Mouse (Mus musculus): ENCODE measurements around the gene Cdk8. TPM values are rescaled to one million over a fixed set of nuclear protein-coding genes. Genes with fewer than 3 reads are reported as not detected.

The Cdk8 gene
- polyA plus RNA-seq, 1 experiment from 2014 or later = 30.8 TPM

DNA sequence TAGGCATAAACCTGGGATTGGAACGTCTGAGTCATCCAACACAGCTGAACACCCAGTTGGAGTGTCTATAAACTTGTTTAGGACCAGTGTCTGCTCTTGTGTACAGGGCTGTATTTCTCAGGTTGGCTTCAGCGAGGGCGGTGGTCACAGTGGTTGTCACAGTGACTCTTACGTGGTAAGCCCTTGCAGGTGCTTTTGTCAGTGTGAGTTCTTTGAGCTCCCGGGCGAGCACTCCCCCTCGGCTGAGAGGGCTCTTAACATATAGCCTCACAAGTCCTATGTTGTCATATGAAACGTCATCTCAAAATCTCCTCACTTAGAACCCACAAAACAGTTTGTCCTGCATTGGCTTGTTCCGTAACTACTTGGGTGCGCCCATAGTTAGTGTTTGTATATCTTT is 7.2 kb downstream of the Cdk8 start:
- Histone ChIP-seq H3K27ac (no peak overlapping the region), H3K4me3 (no peak overlapping the region), H3K9me3 (no peaks in the 10 kb centered on the region), H3K4me2 (replicated peaks) (no peak overlapping the region), H3K36me3 (no peaks in the 10 kb centered on the region), H3K9ac (no peak overlapping the region), H3K27me3 (no peaks in the 10 kb centered on the region), H3K4me1 (no peaks in the 10 kb centered on the region)
- WGBS = 92% methylated on average over 10 of the region's 10 CpGs
- no peak for ATAC-seq (ENCODE audit: insufficient number of reproducible peaks, insufficient read depth, low FRiP score, low TSS enrichment)

DNA sequence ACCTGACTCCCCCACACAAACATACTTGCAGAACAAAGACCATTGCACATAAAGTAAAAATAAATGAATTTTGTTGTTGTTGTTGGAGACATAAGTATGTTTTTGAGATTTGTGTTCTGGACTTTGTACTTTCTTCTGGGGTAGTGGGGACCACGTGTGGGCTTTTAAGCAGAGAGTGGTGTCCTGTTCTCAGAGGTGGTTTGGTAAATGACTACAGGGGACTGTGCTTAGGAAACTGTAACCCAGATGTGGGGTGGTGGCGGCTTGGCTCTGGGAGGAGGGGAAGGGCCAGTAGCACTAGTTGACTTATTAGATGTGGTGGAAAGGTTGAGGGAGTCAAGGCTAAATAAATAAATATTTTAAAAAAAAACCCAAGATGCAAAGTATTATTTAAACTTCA is 9.7 kb downstream of the Cdk8 start:
- H3K4me2 ChIP-seq (replicated peaks) = no peak overlapping the region
- WGBS = 86% methylated on average over 2 of the region's 2 CpGs
- no peak overlapping the region for H3K9ac ChIP-seq
- H3K36me3 ChIP-seq = no peaks in the 10 kb centered on the region
- H3K4me1 ChIP-seq = no peaks in the 10 kb centered on the region
- no peak overlapping the region for H3K27ac ChIP-seq
- H3K9me3 ChIP-seq = no peaks in the 10 kb centered on the region
- H3K27me3 ChIP-seq = no peaks in the 10 kb centered on the region
- ATAC-seq (ENCODE audit: insufficient number of reproducible peaks, insufficient read depth, low FRiP score, low TSS enrichment) = no peak
- no peak overlapping the region for H3K4me3 ChIP-seq

DNA sequence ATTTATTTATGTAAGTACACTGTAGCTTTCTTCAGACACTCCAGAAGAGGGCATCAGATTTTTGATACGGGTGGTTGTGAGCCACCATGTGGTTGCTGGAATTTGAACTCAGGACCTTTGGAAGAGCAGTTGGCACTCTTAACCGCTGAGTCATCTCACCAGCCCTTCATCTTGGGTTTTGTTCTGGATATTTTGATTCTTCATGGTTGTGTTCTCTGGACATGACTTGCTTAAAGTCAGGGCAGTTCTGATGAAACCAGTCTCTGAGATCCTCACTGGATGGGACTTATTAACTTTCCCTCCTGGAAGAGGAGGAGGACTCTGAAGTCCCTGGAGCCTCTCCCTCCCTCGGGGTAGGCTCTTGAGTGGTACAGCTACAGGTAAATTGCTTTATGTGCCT is 10.2 kb downstream of the Cdk8 start:
- Histone ChIP-seq H3K4me3 (no peak overlapping the region), H3K36me3 (no peaks in the 10 kb centered on the region), H3K9ac (no peak overlapping the region), H3K27me3 (no peaks in the 10 kb centered on the region), H3K4me2 (replicated peaks) (no peak overlapping the region), H3K9me3 (no peaks in the 10 kb centered on the region), H3K27ac (no peak overlapping the region), H3K4me1 (no peaks in the 10 kb centered on the region)
- ATAC-seq (ENCODE audit: insufficient number of reproducible peaks, insufficient read depth, low FRiP score, low TSS enrichment) = no peak
- 95% methylated on average over 3 of the region's 3 CpGs for WGBS

DNA sequence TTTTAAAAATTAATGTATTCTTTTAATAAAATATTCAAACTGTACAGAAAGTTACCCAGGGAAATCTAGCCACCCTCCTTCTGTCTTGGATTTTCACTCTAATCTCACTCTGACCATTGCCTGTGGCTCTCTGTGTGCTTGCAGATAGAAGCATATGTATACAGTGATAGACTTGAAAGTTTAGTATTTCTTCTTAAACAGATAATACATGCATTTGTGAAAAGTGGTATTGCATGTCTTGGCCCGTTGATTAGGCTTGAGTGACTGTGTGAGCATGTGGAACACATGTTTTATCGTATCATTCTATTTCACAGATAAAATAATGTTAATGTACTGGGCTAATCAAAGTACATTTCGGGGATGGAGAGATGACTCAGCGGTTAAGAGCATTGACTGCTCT is 14.2 kb downstream of the Cdk8 start:
- H3K4me3 ChIP-seq = no peak overlapping the region
- no peaks in the 10 kb centered on the region for H3K9me3 ChIP-seq
- ATAC-seq (ENCODE audit: insufficient number of reproducible peaks, insufficient read depth, low FRiP score, low TSS enrichment) = no peak
- H3K4me2 ChIP-seq (replicated peaks) = no peak overlapping the region
- peaks cover 4% of the 10 kb centered on the region; the same call in 1 of the 2 replicates for H3K36me3 ChIP-seq
- no peak overlapping the region for H3K27ac ChIP-seq
- no peaks in the 10 kb centered on the region for H3K4me1 ChIP-seq
- no peaks in the 10 kb centered on the region for H3K27me3 ChIP-seq
- 94% methylated on average over 4 of the region's 4 CpGs for WGBS
- no peak overlapping the region for H3K9ac ChIP-seq

GRCm38 (mm10) chr5:146245646-146246370 is 14.8 kb downstream of the Cdk8 start:
- no peaks in the 10 kb centered on the region for H3K9me3 ChIP-seq
- H3K4me3 ChIP-seq = no peak overlapping the region
- H3K27me3 ChIP-seq = no peaks in the 10 kb centered on the region
- H3K4me2 ChIP-seq (replicated peaks) = no peak overlapping the region
- H3K4me1 ChIP-seq = no peaks in the 10 kb centered on the region
- no peak overlapping the region for H3K9ac ChIP-seq
- no peak overlapping the region for H3K27ac ChIP-seq
- no peak for ATAC-seq (ENCODE audit: insufficient number of reproducible peaks, insufficient read depth, low FRiP score, low TSS enrichment)
- peaks cover 6% of the 10 kb centered on the region; the same call in 1 of the 2 replicates for H3K36me3 ChIP-seq
- 91% methylated on average over 7 of the region's 7 CpGs for WGBS

DNA sequence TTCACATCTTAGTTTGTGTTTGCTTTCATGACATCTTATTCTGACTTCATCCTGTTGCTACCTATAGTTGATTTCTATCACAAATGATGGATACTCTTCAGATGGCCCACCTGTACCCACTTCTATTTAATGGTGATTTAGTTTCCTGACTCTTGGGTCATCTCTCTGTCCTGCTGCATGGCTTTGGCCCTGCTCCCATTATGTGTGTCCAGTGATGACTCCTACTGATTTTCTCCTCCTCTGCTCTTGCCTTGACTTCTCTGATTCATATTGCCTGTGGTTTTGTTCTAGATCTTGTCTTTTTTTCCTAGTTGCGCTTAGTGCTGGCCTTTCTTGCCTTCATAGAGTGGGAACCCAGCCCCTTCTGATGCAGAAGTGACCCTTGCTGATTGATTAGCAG is 15.4 kb downstream of the Cdk8 start:
- no peaks in the 10 kb centered on the region for H3K9me3 ChIP-seq
- peaks cover 6% of the 10 kb centered on the region; the same call in 1 of the 2 replicates for H3K36me3 ChIP-seq
- no peaks in the 10 kb centered on the region for H3K4me1 ChIP-seq
- no peak overlapping the region for H3K9ac ChIP-seq
- WGBS = 89% methylated on average over 1 of the region's 1 CpGs
- no peak overlapping the region for H3K4me2 ChIP-seq (replicated peaks)
- H3K27ac ChIP-seq = no peak overlapping the region
- no peaks in the 10 kb centered on the region for H3K27me3 ChIP-seq
- H3K4me3 ChIP-seq = no peak overlapping the region
- ATAC-seq (ENCODE audit: insufficient number of reproducible peaks, insufficient read depth, low FRiP score, low TSS enrichment) = no peak

GRCm38 (mm10) chr5:146247709-146248108 is 16.7 kb downstream of the Cdk8 start:
- Histone ChIP-seq H3K4me3 (no peak overlapping the region), H3K9ac (no peak overlapping the region), H3K4me2 (replicated peaks) (no peak overlapping the region), H3K27me3 (no peaks in the 10 kb centered on the region), H3K36me3 (peaks cover 6% of the 10 kb centered on the region; the same call in 1 of the 2 replicates), H3K4me1 (no peaks in the 10 kb centered on the region), H3K9me3 (no peaks in the 10 kb centered on the region), H3K27ac (no peak overlapping the region)
- 70% methylated on average over 5 of the region's 5 CpGs for WGBS
- ATAC-seq (ENCODE audit: insufficient number of reproducible peaks, insufficient read depth, low FRiP score, low TSS enrichment) = no peak

DNA sequence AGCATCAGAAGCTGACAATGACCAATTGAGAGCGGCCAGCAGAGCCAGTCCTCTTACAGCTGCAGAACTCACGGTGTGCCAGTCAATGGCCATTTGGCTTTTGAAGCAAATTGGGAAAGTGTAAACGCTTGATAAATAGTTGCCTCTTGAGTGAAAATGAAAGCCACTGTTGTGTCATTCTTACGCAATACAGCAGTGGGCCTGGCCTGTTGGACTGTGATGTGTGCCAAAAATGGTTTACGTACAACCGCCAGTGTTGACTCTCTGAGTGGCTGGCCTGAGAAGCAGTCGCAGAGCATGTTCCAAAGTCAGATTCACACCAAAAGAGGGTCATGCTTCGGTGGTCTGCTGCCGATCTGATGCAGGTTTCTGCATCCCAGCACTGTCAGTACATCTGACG is 17.7 kb downstream of the Cdk8 start:
- Histone ChIP-seq H3K4me1 (no peaks in the 10 kb centered on the region), H3K9me3 (no peaks in the 10 kb centered on the region), H3K27me3 (no peaks in the 10 kb centered on the region), H3K4me3 (no peak overlapping the region), H3K36me3 (peaks cover 6% of the 10 kb centered on the region; the same call in 1 of the 2 replicates), H3K4me2 (replicated peaks) (no peak overlapping the region), H3K27ac (no peak overlapping the region), H3K9ac (no peak overlapping the region)
- WGBS = 91% methylated on average over 10 of the region's 10 CpGs
- no peak for ATAC-seq (ENCODE audit: insufficient number of reproducible peaks, insufficient read depth, low FRiP score, low TSS enrichment)

- Histone ChIP-seq H3K4me2 (replicated peaks) (no peak overlapping the region), H3K4me3 (no peak overlapping the region), H3K36me3 (peaks cover 6% of the 10 kb centered on the region; the same call in 1 of the 2 replicates), H3K27ac (no peak overlapping the region), H3K27me3 (no peaks in the 10 kb centered on the region), H3K9ac (no peak overlapping the region), H3K4me1 (no peaks in the 10 kb centered on the region), H3K9me3 (no peaks in the 10 kb centered on the region)
- no peak for ATAC-seq (ENCODE audit: insufficient number of reproducible peaks, insufficient read depth, low FRiP score, low TSS enrichment)
- 93% methylated on average over 12 of the region's 12 CpGs for WGBS
These were observed 19.5 kb downstream of the Cdk8 start for GRCm38 (mm10) chr5:146250369-146251075.

DNA sequence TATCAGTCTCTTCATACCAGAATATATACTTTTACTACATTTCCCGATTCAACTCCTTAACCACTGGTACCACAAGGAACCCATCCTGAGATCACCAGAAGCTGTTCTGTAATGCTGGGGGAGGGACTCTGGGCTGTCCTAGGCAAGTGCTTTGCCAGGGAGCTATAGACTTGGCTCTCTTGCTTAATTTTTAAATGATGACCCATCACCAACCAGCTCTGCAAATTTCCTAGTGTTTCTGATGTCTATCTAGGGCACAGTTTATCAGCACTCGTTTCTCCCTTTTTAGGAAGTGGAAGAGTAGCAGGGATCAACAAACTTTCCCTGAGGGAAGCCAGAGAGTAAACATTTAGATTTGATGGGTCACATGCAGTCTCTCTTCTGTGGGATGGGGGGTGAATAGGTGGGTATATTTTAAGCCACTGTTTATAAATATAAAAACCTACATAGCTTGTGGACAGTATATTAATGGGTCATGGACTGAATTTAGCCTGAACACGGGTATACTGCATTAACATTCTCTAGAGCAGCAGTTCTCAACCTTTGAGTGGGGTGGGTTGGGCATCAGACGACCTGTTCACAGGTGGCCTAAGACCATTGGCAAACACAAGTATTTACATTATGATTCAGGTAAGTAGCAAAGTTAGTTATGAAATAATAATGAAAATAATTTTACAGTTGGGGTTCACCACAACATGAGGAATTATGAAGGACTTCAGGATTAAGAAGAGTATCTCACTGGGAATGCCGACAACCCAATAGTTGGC is 20.8 kb downstream of the Cdk8 start:
- H3K9ac ChIP-seq = no peak overlapping the region
- H3K36me3 ChIP-seq = peaks cover 6% of the 10 kb centered on the region; the same call in 1 of the 2 replicates
- H3K9me3 ChIP-seq = no peaks in the 10 kb centered on the region
- WGBS = 90% methylated on average over 5 of the region's 5 CpGs
- H3K4me2 ChIP-seq (replicated peaks) = no peak overlapping the region
- no peaks in the 10 kb centered on the region for H3K4me1 ChIP-seq
- no peak for ATAC-seq (ENCODE audit: insufficient number of reproducible peaks, insufficient read depth, low FRiP score, low TSS enrichment)
- no peaks in the 10 kb centered on the region for H3K27me3 ChIP-seq
- no peak overlapping the region for H3K4me3 ChIP-seq
- H3K27ac ChIP-seq = no peak overlapping the region

DNA sequence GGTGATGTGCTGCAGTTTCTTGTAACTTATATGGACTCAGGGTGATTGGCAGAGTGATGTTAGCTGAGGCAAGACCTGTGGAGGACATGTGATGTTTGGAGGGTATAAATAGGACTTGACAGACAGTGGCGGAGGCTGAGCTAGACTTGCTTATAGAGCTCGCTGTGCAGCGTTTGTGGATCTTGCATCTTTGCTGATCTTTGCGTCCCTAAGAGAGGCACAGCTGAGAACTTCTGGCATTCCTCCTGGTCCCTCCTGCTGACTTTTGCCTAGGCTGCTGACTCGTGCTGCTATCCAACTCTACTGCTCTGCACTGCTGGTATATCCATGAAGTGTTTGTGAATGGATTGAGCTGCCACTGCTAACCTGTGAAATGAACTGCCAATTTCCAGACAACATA is 22.6 kb downstream of the Cdk8 start:
- H3K27ac ChIP-seq = no peak overlapping the region
- no peak for ATAC-seq (ENCODE audit: insufficient number of reproducible peaks, insufficient read depth, low FRiP score, low TSS enrichment)
- peaks cover 7% of the 10 kb centered on the region; the same call in 1 of the 2 replicates for H3K36me3 ChIP-seq
- H3K4me2 ChIP-seq (replicated peaks) = no peak overlapping the region
- H3K4me1 ChIP-seq = no peaks in the 10 kb centered on the region
- no peak overlapping the region for H3K4me3 ChIP-seq
- no peak overlapping the region for H3K9ac ChIP-seq
- no peaks in the 10 kb centered on the region for H3K27me3 ChIP-seq
- WGBS = 88% methylated on average over 5 of the region's 5 CpGs
- no peaks in the 10 kb centered on the region for H3K9me3 ChIP-seq
